Mouse (Mus musculus) cerebellum, adult 8-10 months (tissue): ENCODE measurements at regions not wholly inside any gene's neighbourhood (a gene's known extent, or its start where the extent isn't known, plus 50 kb on each side); places are given as distances from the start of the nearest gene placed in this dataset.
A peak's percentile ranks its signal among the peaks of the same experiment; 100 is the strongest.

ENCODE experiments used
- DNase-seq: peaks from one replicate; pipeline ENCODE4 v3.0.0; 2022

DNA sequence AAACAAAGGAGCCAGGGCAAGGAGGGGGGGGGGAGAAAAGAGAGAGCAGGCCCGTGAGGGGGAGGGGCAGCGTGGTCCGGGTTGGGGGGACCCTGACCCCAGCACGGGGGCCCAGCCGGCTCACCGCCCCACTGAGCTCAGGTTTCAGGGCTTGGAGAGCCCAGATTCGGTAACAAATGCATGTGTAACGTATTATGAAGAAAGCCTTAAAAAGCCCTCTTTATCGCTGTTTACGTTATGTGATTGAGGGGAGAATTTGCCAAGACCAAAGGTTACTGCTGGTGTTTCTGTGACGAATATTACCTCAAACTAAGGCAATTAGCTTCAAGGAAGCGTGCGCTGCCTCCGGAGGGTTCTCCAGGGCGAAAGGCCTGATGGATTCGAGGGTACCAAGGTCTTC lies 54.2 kb downstream of the Barx1 start:
- no peak for DNase-seq

DNA sequence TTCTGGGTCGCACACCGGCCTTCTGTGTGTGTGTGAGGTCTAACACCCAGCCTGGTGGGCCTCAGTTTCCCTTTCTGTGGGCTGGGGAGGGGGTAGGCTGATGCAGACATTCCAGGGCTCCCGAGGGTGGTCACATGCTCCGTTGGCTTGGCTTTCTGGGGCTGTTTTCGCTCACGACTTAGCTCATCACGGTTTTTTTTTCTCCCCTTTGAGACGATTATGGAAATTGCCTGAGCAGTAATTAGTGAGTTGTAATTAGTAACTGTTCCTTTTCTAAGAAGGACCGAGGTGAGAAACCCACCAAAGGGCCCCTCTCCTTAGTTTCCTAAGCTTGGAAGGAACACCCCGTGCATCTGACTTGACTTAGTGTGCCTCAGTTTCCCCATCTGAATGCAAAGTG lies 54.7 kb downstream of the Barx1 start:
- no peak for DNase-seq

DNA sequence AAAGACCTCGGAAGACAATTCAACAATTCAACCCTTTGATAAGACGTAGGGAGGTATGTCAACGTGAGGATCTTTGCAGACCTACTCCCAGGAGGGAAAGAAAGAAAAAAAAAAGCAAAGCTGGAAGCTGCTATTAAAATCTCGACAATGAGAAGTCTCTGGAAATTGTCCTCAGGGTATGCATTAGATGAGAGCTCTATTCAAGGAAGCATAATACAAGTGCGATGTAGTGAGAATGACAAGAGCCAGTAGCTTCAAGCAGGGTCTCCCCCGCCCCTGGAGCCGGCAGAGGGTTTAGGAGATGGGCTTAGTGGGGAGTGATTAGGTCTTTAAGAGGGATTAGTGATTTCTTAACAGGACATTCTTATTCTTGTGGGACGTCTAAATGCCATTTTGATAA lies 60.9 kb downstream of the Barx1 start:
- no peak for DNase-seq

DNA sequence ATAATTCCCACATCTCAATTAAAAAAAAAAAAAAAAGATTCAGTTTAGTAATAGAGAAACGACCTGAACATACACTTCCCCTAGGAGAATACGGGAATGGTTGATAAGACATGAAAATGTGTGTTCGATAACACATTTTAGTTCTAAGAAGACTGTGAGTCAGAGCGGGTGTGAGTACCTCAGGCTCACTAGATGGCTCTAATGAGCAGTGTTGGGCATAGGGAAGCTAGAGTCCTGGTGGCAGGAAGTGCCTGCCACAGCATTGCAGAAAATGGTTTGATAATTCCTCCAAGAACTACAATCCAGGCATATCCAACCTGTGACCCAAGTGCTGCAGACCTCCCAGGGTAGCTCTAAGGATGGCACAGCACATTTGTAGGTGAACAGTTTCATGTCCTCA lies 63.6 kb downstream of the Barx1 start:
- no peak for DNase-seq

DNA sequence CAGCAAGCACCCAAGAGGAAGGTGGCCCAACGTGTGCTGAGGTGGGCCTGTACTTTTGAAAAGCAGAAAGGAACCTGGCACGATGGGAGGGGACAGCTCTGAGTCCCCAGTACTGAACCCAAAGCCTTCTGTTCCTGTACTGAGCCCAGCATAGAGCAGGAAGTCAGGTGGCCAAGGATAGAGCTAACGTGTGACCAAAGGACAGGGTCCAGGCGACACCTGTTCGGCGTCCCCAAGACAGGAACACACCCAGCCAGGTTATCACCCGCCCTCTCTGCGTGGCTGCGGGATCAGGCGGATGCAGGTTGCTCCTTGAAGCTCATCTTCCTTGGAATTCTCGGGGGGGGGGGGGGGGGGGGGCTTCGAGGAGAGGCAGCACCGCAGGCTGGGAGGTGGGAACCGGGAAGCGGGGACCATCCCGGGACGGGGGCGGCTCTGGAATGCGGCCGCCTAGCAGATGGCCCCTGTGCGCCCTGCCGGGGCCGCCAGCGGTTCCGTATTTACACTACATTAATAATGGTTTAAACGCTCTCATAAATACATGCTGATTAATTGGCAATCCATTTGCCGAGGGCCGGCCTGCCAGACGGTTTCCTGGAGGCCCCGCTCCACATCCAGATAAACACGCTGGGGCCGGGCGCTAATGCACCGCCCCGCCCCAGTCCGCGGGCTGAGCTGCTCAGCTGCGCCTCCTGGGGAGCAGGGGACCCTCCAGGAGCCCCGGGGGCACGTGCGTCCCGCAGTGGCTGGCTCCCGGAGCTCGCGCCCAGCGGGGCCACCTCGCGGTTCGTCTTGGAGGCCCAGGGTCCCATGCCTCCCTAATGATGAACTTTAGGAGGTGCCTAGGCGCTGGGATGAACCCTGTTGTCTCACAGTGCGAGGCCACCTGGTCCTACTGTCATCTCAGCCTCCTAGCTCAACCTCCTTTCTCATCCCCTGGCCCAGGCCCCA lies 68.5 kb downstream of the Barx1 start:
- no peak for DNase-seq

DNA sequence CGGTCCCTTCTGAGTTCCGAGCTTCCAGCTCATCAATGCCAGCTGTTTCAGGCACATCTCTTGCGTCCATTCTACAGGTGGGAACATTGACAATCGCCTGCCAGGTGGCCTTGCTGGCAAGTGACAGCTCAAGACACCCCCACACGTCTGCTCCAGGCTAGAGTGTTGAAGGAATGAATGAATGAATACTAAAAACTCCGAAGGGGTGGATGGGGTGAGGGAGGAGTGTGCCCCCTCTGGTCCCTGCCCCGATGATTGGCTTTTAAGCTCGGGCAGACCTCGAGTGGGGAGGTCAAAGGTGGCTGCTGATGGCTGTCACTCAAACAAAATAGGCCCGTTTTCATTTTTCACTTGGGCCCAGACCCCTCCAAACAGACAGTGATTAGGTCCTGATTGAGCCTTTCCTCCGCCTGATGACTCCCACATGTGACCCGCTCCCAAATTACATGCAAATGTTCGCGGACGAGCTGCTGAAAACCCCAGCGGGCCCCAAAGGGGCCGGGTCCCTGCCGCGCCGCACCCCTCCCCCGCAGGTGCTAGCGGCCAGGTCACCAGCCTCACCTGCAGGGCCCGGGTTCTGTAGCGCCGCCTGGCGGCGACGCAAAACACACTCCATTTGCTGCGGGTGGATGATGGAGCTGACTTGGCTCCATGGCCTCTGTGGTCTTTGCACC lies 69.5 kb downstream of the Barx1 start:
- DNase-seq, result peak; percentile 28

DNA sequence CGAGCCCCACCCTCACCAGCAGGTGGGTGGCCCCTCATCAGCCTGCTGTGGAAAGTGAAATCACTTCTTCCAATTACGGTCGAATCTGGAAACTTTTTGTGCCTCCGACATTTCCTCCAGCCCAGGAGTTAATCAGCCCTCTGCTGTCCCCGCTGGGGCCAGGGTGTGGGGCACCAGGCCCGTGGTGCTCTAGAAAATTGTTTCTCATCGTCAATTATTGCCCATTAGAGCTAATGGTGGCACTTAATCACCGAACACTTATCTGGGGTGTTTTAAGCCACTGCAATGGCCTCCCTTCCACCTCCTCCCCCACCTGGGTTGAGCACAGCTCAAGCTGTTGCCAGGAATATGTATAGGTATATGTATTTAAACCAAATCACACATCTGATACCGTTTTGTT lies 72.2 kb downstream of the Barx1 start:
- no peak for DNase-seq

DNA sequence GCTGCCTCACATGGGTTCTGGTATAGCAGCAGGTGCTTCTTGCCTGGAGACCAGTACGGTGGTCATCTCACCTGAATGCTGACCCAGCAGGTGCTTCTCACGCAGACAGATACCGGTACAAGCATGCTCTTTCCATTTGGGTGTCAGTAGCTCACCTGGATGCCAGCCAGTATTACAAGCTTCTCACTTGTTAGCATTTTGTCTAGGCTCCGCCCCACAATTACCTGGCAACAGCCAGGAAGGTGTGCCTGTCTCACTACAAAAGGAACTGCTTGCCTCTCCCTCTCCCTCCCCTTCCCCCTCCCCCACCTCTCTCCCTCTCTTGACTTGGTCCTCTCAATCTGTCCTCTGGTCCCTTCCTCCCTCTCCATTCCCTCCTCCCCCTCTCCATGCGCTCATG lies 82.8 kb downstream of the Barx1 start:
- DNase-seq, result no peak

DNA sequence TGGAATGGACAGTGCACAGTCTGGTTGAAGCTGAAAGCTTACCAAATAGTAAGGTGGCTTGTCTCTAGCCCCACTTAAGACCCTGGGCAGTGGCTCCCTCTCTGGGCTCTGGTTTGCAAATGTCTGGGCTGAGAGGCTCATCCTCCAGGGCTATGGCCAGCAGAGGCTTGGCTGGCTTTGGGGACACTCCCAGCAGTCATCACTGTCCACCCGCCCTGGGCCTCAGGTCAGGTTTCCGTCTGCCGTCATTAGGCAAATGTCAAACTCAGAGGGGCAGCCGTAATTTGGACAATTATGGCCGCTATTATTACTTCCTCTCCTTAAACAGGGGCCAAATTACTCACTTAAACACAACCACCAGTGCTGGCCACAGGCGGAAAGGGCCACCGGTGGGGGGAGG lies 83.5 kb downstream of the Barx1 start:
- no peak for DNase-seq
